Mouse (Mus musculus) right cerebral cortex, adult 18-20 months (tissue): ENCODE data around the gene Upb1.
"Not testable (repeated sequence)": the region's sequence is repeated elsewhere in the genome, so short reads cannot be mapped to it uniquely, and the experiment has no call there.

Experiments
- DNase-seq: peaks from one replicate; pipeline ENCODE4 v3.0.0; 2022; ENCODE audit warnings: mixed read lengths

Upb1 gene

DNA sequence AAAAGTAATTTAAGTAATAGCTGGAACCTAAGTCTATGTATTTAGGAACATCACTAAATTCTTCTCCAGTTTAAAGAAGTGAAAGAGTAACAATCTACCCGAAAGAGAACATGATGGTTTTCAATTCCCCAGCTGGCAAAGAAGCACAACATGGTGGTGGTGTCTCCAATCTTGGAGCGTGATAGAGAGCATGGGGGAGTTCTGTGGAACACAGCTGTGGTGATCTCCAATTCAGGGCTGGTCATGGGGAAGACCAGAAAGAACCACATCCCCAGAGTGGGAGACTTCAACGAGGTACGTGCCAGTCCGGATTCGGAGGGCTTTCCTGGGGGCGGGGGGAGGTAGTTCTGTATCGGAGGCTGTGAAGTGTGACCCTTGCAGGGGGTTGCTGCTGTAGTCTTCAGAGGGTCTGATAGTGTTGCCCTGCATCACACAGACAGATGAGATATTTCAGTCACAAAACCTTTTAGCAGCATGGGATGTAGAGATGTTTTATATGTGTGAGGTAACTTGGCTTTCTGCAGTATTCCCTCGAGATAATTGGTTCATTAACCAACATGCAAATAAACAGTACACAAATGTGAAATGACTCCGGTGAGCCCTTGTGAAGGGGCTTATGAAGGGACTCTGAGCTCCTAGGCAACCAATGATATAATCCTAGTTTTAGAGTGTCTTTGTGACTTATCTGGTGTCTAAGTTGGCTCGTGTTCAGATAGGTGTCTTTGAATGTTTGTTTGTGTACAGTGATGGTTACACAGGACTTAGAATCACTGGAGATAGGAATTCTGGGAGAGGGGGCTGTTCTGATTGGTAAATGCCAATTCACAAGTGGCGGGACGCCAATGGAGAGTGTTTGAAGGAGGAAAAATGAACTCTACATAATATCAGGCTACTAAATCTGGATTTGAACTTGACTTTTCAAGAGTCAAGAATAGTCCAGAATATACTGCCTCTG is 27.4 kb downstream of the Upb1 start:
- DNase-seq: no peak

DNA sequence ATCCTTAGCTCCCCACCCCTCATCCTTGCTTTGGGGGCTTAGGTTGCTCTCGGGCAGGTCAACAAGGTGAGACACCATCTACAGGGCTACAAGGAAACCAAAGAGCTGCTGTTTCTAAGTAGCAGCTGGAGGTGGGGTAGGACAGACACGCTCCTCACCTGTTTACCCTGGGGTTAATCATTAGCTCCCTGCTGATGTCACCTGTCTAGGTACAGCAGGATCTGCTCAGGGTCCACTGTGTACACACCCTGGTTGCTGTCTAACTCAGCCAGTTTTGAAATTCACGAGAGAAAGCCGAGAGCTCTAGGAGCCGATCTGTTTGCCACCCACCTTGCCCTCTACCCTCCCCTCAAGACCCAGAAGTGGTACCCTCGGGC is 28.1 kb downstream of the Upb1 start:
- DNase-seq: no peak

- peak; percentile 34 for DNase-seq
Measured at GRCm38 (mm10) chr10:75429522-75430146, 28.7 kb downstream of the Upb1 start.

DNA sequence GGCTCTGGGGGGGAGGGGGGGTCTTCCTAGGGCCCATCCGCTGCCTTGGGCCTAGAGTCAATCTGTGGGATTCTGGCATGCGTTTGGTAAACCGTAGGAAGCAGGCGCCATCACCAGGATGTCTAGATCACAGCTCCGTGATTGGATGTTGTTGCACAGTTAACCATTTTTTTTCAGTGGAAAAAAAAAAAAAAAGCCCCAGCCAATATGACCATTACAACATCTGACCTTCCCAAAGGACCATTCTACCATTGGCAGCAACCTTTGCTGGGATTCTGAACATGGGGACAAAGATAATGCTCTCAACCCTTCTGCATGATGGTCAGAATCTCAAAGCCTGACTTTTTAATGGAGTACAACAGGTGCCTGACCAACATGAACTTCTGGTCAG is 29.2 kb downstream of the Upb1 start:
- DNase-seq: no peak

DNA sequence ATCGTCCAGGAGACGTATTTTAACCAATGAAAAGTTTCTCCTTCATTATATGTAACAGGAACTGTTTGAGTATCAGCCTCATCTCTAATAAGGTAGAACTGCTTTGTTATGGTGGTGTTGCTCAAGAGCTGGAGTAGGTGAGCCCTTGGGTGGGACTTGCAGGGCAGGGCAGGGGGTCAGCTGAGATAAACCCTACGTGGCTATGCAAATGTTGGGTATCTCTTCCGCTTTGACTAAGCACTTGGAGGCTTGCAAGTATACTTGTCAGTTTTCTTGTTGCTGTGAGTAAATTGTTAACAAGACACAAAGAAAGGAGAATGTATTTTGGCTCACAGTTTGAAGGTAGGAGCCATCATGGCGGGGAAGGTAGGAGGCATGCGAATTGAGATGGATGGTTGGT is 29.7 kb downstream of the Upb1 start:
- DNase-seq: no peak

GRCm38 (mm10) chr10:75436604-75437217 is 35.8 kb downstream of the Upb1 start:
- peak; percentile 75 for DNase-seq

GRCm38 (mm10) chr10:75437284-75437683 is 36.4 kb downstream of the Upb1 start:
- DNase-seq: no peak

DNA sequence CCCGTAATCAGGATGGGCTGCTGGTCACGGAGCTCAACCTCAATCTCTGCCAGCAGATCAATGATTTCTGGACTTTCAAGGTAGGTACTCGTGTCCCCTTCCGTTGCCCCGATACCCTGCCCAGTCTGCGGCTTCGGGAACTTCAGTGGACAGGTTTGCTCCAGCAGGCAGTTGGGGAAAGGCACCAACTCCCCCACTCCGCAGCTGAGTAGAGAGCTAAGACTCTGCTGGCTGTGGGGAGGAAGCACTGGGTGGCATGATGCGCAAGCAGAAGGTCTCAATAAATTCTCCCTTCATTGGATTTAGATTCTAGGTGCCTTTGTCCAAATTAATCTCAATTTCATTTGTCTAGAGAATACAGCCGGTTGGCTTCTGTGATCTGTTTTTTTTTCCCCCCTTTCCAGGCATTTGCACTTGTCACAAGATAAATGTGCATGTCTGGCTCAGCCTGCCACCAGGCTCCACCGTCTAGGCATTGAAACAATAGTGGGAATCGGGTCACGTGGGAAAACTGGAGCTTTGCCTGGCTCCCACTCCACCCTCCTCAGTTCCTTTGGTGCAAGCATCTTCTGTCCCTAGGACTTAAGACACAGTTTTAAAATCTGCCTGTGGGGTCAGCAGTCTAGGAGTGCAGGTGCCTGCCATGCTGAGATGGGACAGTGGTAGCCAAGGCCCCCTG is 37.4 kb downstream of the Upb1 start:
- DNase-seq: no peak

DNA sequence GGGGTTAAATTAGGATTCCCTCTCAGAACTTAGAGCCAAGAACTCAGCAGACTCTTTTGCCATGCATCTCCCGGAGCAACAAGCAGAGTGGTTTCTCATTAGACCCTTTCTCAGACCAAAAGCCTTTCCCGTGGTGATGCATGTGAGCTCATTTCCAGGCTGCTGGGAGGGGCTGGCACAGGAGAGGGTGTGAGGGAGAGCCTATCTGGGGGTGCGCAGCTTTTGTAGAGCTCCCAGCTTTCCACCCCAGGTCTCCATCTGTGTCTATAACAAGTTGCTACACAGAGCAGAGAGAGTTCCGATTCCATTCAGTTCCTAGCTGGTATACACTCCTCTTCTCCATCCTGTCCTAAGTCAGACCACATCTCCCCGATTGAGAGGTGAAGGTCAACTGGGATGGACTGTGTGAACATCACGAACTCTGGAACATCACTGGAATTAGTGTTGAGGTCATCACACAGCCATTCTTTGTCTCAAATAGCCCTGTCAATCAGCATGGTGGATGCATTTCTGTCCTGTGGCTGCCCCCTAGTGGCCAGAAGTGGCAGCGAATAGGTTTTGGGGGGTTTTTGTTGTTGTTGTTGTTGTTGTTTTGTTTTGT is 38.4 kb downstream of the Upb1 start:
- DNase-seq: no peak

DNA sequence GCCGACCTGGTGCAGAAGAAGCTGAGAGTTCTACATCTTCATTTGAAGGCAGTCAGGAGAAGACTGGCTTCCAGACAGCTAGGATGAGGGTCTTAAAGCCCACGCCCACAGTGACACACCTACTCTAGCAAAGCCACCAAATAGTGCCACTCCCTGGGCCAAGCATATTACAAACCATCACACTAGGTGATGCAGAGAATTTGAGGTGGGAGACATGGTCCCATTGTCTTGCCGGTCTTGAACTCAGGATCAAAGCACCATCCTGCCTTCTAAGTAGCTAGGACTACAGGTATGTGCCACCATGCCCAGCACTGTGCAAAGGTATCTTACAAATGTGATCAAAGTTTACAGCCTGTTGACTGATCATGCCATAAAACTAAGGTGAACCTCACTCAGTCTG is 39.8 kb downstream of the Upb1 start:
- DNase-seq: no peak

- no peak for DNase-seq
Measured at GRCm38 (mm10) chr10:75441800-75442199, 40.9 kb downstream of the Upb1 start.

- no peak for DNase-seq
Measured at GRCm38 (mm10) chr10:75443017-75443416, 42.1 kb downstream of the Upb1 start.

- DNase-seq: no peak
Measured at GRCm38 (mm10) chr10:75444111-75444826, 43.4 kb downstream of the Upb1 start.

GRCm38 (mm10) chr10:75445030-75445429 is 44.1 kb downstream of the Upb1 start:
- no peak for DNase-seq

GRCm38 (mm10) chr10:75446501-75447083 is 45.7 kb downstream of the Upb1 start:
- DNase-seq: no peak

DNA sequence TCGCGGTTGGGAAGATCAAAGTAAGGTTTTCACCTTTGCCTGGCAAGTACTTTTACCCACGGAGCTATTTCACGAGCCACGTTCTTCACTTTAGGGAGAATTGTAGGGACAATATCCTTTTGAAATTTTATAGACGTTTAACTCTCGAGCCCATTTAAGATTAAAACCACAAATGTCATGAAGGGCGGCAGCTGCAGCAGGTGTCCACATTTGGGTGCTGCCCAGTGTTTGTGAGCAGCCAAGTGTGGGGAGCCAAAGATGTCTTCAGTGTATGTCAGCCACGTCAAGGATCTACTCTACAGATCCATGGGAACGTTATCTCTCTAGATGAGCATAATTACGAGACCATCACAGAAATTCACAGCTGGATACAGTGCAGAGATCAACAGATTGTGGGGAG is 46.6 kb downstream of the Upb1 start:
- DNase-seq: no peak

DNA sequence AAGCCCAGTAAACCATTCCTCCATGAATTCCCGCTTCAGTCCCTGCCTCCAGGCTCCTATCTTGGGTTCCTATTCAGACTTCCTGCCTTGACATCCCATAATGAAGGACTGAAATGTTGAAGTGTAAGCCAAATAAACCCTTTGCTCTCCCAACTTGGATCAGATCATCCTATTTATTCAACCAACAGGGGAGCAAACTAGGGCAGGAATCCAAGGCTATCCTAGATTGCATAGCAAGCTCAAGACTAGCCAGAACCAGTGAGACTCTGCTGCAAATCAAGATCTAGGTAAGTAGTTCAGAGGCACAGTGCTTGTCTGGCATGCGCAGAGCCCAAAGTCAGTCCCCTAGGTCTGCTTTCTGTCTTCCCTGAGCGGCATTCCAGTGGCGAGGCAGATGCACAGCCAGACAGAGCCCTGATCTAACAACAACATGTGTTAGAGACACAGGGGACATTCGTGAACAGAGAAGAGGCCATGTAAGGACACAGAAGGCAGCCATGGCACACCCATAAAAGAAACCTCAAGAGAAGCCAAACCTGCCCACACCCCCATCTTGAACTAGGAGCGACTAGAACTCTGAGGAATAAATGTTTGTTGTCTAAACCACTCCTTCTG is 48.0 kb downstream of the Upb1 start:
- DNase-seq: no peak

GRCm38 (mm10) chr10:75450331-75450730 is 49.4 kb downstream of the Upb1 start:
- DNase-seq: no peak

GRCm38 (mm10) chr10:75451036-75451786 is 50.3 kb downstream of the Upb1 start:
- no peak for DNase-seq

DNA sequence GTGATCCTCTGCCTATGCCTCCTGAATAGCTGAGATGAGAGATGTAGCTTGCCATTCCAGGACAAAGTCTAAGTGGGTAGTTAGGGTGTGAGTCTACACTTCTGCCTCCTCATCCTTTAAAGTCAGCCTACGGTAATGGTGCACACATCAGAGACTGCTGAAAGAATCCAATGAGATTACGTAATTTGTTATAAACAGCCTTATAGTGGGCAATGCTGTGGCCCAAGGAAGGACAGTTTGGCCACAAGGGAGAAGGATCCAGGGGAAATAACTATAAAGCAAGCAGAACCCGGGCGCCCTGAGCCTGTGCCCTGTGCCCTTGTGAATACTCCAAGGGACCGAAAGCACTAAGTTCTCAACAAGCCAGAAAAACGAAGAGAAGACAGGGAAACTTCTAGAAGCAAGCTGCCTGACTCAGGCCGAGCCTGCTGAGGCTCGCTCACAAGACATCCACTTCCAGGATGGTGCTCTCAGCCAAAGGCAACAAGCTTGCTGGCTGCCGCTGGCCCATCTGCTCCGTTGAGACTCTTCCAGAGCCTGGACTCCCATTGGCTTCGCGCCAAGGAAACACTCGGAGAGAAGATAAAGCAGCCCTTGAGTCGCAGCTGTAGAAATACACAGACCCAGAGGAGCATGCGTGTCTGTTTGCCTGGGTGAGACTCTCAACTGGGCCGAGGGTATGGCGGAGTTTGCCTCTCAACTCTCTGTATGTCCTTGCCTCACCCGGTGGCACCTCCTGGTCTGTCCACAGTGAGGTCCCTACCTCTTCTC is 55.3 kb downstream of the Upb1 start:
- not testable (repeated sequence) for DNase-seq
